Mouse (Mus musculus) gastrocnemius, postnatal 10 days (tissue): ENCODE results near the gene Wdr5. TPM values are rescaled to one million over a fixed set of nuclear protein-coding genes. Genes with fewer than 3 reads are reported as not detected.

Source experiments
- DNase-seq: peaks from one replicate; pipeline ENCODE4 v3.0.0; 2021; ENCODE audit warnings: mixed read lengths
- total RNA-seq, 2 experiments: library from RNA; stranded (reverse); gene quantifications; 2 replicates each; pipeline ENCODE4 v1.2.3; 2021

Gene Wdr5
- total RNA-seq, 2 experiments from 2014 or later, result 27.4 to 27.8 TPM

DNA sequence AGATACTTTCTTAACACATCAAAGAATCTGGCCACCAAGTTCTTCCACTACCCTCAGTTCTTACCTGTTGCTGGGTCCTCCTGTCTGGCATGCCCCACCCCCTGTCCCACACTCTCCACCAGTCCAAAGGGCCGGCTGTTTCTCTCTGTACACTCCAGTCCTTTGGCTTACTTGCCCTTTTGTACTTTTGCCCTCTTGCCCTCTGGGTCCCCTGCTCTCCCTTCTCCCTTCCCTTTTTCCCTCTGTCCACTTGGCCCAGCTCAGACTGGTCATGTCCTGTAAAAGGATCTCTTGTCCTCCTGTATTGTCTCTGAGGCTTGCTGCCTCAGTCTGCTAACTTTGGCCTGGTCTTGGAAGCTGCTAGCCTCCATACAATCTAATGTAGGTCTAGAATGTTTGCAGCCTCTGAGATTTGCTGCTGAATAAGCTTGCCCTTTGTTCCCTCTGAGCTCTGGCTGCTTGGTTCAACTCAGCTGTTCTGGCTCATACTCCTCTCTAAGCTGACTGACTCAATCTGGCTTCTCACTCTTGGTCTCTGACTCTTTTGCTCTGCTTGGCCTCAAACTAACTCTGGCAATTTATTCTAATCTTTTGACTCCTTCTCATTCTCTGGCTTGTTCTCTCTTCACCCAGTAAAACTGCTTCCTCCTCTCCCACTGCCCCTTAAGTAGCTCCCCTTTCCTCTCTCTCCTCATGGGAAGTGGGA is 33.9 kb downstream of the Wdr5 start:
- DNase-seq, result no peak

DNA sequence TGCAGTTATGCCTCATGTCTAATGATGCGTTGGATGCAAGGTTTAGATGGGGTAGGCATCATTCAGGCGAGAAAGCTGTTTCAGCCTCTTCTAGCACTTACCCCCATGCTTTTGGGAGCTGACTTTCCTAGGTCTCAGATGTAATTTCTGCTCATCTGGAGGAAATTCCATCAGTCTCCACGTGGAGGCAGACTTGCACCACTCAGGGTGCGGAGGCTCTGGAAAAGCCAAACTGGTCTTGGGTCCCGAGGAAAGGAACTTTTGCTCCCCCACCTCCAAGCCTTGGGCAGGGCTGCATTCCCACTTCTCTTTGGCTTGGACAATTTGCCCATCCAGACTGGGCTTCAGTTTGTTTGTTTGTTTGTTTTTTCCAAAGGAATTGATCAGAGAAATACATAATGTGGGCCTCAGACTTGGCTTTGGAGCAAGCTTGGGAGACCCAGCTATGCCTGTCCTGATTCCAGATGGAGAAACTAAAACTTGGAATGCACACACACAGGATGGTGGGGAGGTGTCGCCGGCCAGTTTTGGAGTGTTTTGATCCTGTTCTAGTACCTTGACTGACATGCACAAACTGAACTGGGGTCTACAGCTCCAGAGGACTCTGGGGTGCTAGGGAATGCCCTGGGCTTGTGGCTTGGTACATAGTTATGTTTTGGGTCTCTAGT is 37.8 kb downstream of the Wdr5 start:
- DNase-seq, result peak; percentile 78

DNA sequence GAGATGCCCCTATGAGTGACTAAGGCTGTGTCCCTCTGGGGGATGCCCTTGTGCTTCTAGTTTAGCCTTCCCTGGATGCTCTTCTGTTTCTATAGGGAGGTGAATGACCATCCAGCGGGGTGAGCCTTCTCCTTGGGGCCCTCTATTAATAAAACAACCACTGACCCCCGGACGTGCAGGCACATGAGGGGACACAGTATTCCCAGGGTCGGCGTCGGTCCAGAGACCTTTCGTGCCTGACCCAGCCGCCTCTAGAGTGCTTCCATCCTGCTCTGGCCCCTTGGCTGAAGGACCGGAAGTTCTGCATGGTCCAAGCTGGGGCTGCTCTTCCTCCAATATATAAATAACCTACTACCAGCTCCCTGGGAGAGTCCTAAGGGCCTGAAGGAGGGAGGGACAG is 39.4 kb downstream of the Wdr5 start:
- no peak for DNase-seq

DNA sequence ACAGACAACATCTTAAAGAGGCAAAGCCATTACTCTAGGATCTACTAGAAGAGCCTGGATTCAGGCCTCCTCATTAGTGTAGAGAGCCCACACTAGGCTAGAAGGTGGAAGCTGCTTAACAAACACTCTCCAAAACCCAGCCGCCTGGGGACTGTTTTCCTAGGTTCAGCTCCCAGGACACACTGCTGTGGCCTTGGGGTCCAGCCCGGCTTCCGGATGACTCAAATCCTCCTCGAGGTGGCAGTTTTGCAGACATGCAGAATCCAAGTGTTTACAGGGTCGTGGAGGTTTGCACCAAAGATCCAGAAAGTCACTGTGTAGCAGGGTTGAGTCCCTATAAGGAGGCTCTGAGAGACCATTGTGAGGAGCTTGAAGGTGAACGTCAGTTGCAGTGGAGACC is 42.0 kb downstream of the Wdr5 start:
- DNase-seq, result no peak

DNA sequence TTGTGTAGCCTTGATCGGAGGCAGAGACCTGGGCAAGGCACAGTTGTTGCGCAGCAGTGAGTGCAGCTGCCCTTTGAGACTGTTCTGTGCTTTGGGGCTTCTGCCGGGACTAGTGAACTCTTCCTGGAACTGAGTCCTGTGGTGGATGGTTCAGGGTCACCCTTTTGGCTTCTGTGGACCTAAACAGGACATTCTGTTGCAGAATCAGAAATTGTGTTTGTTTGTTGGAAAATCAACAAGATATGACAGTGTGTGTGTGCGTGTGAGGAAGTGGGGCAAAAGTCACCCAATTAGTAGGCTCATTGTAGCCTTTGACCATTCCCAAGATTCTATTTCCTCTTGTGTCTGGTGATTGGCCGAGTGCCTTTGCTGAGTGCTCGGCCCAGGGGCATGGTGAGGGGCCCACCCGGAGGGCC is 45.8 kb downstream of the Wdr5 start:
- no peak for DNase-seq

DNA sequence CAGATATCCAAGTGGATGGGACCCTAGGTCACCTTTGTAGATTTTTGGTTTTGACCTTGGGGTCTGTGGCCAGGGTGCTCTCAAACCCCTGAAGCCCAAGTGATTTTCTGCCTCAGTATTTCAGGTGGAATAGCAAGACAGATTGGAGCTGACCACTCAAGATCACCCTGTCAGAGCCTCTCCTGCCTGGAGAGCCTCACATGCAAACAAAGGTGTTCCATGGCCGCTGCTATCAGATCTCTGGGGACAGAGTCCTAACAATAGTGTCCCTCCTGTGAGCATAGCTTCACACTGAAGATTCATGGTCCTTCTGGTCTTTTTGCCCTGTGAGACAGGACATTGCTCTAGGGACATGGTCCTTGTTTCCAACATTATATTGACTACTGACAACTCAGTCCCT is 46.2 kb downstream of the Wdr5 start:
- DNase-seq, result no peak

DNA sequence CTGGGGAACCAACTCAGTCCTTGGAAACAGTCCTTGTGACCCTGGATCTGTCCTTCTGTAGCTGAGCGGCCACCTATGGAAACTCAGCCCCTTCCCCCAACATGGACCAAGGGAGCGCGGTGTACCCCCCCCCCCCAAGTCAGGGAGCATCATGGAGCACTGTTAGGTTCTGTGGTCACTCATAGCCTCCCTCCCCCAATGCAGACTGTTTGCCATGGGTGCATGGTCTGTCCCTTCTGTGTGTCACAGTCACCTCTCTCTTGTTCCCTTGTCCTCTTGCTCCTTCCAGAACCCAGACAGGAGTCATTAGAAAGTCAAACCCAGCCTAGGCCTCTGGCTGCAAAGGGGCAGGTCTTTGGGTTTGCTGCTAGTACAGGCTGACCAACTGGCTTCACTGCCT is 46.9 kb downstream of the Wdr5 start:
- DNase-seq, result no peak

DNA sequence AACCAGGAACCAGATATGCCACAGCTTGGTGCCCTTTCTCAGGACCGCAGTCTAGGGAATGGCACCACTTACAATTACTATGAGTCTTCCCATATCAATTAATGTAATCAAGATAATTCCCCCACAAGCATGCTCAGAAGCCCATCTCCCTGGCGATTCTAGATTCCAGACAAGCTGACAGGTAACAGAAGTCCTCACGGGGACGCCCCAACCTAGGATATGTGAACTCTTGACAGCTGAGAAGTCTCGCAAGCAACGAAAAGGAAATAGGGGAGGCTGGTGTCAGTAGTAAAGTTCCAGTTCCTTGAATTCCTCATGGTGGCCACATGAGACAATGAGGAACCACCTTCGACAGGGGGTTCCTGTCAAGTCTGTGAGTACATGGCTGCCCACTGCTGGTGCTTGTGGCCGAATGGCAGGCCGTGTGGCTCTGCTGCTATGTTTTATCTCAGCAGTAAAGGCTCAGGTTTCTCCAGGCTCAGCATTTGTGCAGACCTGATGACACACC is 48.7 kb downstream of the Wdr5 start:
- no peak for DNase-seq

DNA sequence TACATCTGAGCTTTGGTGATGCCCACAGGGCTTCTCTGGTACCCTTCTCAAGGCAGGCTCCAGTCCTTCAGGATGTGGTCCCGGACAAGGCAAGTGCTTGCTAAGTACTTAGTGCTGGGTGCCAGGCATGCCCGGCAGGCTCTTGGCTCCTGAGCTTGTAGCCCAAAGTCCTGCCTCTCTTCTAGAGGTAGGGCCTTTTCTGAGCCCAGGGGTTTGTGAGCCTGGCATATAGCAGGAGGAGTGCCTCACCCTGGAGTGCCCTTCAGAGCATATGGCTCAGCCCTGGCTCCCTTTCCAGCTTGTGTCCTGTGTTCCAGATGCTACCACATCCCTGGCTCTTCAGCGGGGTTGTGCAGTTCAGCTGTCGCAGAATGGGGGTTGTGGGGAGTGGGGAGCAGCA is 49.7 kb downstream of the Wdr5 start:
- DNase-seq, result no peak

DNA sequence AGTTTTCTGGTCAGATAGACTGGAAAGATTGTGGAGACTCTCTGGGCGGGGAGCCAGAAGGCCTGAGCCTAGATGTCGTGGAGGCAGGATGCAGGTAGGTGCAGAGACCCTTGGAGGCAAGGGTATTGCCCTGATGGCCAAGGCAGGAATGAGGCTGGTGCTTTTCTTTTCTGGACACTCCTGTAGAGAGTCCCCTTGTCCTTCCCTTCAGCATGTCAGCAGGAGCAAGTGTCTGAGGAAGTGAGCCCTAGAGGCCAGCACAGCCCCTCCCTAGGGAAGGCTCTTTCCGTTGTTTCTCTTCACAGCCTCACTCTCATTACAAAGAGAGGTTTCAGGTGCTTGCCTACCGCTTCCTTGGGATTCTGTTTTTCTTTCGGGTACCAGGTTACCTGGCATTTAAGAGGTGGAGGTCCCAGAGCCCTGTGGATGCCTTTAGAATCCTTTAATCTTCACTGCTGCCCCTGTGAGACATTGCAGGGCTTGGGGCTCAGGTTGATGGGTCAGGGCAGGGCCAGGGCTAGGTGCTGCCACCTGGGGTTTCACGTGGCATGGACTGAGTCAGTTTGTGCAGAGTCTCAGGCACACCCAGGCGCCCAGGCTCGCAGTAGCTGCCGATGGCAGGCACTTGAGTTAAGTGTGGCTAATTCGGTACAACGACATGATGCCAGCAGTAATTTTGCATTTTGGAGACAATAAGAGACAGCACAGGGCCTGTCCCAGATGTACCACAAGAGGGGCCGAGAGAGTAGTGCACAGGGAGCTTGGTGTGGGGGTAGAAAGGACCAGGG is 50.6 kb downstream of the Wdr5 start:
- no peak for DNase-seq

DNA sequence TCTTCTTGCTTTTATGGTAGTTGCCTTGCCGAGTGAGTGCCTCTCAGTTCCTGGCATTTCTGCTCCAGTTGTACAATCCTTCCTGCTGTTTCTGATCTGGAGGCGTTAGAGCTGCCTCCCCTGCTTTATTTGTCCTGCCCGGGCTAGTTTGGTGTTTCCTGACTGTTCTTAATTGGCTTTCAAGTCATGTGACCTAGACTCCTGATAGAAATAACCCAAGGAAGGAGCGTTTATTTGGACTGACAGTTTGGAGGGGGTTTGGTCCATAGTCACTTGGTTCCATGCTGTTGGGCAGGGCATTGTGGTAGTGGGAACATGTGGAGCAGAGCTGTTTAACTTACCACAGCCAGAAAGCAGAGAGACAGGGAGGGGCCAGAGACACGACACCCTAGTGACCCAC is 55.9 kb downstream of the Wdr5 start:
- no peak for DNase-seq

DNA sequence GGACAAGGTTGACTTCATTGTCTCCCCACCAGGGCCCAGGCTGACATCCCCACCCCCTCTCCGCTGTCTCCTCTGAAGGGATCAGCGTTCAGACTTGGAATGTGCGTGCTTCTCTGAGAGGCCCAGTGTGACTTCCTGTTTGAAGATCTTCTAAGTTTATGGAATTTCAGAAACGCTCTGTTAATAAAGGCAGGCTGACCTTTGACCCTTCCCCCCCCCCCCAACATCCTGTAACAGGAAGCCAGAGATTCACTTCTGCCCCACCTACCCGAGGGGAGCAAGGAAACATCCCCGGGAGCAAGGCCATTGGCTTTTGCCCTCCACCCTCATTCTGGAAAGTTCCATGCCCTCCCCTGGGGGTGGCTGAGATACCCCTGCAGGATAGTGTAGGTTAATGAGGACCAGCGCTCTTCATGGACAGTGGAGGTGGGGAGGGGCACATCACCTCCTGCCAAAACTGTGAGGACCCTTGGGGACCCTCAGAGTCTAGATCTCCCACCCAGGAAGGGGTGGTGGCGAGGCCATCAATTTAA is 57.4 kb downstream of the Wdr5 start:
- no peak for DNase-seq

DNA sequence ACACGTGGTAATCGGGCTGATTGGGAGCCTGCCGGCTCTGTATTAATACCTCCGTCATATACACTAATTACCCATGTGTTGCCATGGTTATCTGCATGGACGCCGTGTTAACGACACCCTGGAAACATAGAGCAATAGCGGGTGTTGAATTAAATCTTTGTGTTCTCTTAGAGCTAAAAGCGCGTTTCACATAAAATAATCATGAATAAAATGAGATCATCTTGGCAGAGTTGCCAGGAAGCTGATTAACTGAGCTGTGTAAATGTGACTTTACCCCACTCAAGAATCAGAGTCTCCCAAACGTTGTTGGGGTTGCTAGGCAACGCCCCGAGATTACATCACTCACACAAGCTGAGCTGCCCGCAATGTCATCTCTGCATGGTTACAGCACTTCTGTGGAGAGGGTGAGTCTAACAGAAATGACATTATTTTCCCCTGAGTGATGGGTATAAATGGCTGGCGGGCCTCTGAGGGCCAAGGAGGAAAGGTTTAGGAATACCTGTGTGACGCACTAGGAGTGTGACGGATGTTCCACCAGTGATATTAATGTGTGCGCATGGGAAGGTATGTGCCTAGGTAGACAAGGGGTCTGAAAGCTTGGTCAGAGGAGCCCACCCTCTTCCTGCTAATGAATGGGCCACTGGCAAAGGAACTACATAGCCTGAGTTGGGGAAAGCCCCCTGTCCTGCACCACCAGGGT is 58.1 kb downstream of the Wdr5 start:
- peak; percentile 60 for DNase-seq

DNA sequence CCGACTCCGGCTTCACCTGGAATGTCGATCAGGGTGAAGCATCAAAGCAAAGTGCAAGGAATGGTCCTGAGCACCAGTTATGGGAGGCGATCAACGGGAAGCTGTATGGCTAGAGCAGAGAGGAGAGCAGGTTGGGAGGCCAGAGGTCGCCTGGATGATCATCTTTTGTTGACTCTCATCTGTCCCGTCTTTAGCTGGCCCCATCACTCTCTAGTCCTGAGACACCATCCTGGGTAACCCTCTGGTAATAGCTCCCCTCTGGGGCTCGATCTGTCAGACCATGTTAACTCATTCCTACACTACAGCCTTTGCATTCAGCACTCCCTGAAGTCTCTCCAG is 58.6 kb downstream of the Wdr5 start:
- DNase-seq, result no peak

DNA sequence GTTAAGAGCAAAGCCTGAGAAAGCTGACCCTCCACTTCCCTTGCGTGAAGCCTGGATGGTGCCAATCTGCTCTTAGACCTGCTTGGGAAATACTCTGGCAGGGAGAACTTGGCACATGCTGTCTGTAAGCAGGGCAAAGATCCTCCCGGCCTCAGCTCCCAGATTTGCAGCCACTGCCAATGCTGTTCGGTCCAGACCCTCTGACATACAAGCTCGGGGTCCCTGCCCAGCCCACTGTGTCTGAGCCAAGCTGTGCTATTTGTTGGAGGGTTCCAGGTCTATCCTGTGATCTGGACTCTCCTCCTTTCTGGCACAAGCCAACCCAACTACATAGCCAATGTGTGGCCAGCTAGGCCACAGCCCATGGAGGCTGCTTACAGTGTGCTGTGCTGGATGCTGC is 61.5 kb downstream of the Wdr5 start:
- no peak for DNase-seq

DNA sequence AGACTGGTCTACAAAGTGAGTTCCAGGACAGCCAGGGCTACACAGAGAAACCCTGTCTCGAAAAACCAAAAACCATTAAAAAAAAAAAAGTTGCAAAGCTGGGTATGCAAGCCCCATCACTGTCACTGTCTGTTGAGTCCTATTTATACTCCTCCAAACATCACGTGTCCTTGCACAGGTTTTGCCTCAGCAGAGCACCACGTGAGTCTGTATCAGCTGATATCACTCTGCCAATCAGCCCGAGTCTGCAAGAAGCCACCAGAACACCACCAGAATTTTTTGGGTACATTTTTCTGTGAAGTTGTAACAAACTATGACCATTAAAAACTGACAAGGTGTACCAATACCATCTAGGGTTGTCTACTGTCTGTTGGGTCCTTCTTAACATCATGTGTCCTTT is 63.6 kb downstream of the Wdr5 start:
- DNase-seq, result no peak

DNA sequence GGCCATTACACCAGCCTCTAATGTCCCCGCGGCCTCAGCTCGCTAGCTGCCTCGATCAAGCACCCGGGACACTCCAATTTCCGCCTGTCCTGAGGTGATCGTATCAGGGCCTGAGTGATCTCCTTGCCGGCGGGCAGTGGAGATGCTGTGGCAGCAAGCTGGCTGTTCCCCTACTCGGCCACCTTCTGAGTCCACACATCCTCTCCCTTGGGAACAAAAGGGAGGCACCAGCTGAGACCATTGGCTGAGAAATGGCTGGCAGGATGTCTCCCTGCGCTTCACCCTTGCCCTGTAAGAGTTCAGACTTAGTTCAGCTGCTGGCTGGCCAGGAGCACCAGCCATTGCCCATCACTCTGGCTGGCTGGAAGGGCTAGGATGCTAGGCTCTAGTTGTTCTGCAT is 67.2 kb downstream of the Wdr5 start:
- no peak for DNase-seq

DNA sequence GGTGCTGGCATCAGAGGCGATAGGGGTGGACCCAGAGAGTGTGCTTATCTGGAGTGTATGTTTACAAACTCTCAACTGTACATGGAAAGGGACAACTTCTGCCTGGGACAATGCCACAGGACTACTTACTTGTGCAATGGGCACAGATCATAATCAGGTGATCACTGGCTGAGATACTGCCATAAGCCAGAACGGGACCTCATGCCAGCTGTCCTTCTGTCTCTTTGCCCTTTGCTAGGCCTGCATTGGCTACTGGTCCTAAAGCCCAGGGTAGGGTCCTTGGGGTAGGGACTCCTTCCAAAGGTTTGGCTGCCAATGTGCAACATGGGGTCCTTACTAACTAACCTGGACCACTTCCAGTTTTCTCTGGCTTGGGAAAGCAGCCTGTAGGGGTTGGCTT is 68.1 kb downstream of the Wdr5 start:
- DNase-seq, result no peak

DNA sequence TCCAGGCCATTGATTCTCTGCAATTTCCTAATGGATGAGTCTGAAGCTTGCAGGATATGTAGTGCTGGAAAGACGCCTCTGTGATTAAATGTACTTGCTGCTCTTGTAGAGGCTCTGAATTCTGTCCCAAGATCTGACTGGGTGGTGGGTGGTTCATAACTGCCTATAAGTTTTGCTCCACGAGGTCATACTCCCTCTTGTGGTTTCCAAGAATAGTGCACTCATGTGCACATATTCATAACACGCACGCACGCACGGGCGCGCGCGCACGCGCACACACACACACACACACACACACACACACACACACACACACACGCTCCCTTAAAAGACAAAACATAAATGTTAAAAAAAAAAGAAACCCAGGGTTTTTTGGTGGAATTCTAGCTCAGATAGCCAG is 69.6 kb downstream of the Wdr5 start:
- no peak for DNase-seq
